Mouse (Mus musculus): ENCODE measurements around the gene Tatdn3. TPM values are rescaled to one million over a fixed set of nuclear protein-coding genes. Genes with fewer than 3 reads are reported as not detected.

The Tatdn3 gene
- polyA plus RNA-seq (2017; shearing (Covaris generic)): 13.0 TPM

GRCm38 (mm10) chr1:191062781-191063485 is at the start of gene Tatdn3, which contains the start of gene Nsl1:
Gene Tatdn3 (minus strand): TSS chr1:191062932.
Gene Nsl1 (plus strand): TSS chr1:191063012.

GRCm38 (mm10) chr1:191097802-191098747 is 35.3 kb upstream of the Tatdn3 start, which contains the start of gene Batf3:
Gene Batf3 (plus strand): TSS chr1:191097847.

GRCm38 (mm10) chr1:191036554-191037334 is 26.0 kb downstream of the Tatdn3 start, which contains the start of gene Spata45:
Gene Spata45 (plus strand): TSS chr1:191036639.

GRCm38 (mm10) chr1:191026021-191026713 is 36.6 kb downstream of the Tatdn3 start, which contains the start of gene Flvcr1:
Gene Flvcr1 (minus strand): TSS chr1:191026158.

Other genes with a start within 250 kb of the Tatdn3 start
- gene Rps6kc1, start 151.2 kb downstream of the Tatdn3 start, polyA plus RNA-seq (2017; shearing (Covaris generic)): 14.2 TPM
- 83.0 TPM for gene Angel2, start 137.8 kb downstream of the Tatdn3 start, polyA plus RNA-seq (2017; shearing (Covaris generic))
- 0.13 TPM for gene Vash2, start 83.6 kb downstream of the Tatdn3 start, polyA plus RNA-seq (2017; shearing (Covaris generic))
- 6.7 TPM for gene Flvcr1, start 36.8 kb downstream of the Tatdn3 start, polyA plus RNA-seq (2017; shearing (Covaris generic))
- not detected for gene Spata45, start 26.3 kb downstream of the Tatdn3 start, polyA plus RNA-seq (2017; shearing (Covaris generic))
- gene Nsl1, start 80 bp upstream of the Tatdn3 start, polyA plus RNA-seq (2017; shearing (Covaris generic)): 3.3 TPM
- gene Batf3, start 34.9 kb upstream of the Tatdn3 start, polyA plus RNA-seq (2017; shearing (Covaris generic)): not detected
- gene Fam71a, start 101.9 kb upstream of the Tatdn3 start, polyA plus RNA-seq (2017; shearing (Covaris generic)): not detected
- gene Atf3, start 155.1 kb upstream of the Tatdn3 start, polyA plus RNA-seq (2017; shearing (Covaris generic)): 0.23 TPM